Mouse (Mus musculus): ENCODE measurements at regions not wholly inside any gene's neighbourhood (a gene's known extent, or its start where the extent isn't known, plus 50 kb on each side); places are given as distances from the start of the nearest gene placed in this dataset.

DNA sequence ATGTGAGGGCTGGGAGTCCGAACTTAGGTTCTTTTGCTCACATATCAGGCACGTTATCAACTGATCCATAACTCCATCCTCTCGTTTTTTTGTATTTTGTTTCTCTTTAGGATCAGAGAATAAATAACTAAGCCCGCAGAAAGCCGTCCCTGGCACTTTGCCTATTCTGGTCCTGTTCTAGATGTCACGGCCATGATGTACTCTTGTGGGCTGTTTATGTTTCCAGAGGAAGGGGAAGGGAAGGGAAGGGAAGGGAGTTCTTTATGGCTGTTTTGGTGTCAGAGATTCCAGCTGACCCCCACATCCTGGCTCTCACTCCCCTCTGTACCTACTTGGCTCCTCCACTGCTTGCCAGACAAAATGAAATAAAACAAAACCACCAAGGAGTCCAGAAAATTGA, 272.1 kb upstream of the Gadl1 start:
- TF ChIP-seq CTCF (IDR thresholded peaks at IDR 0.05; ENCODE audit: borderline replicate concordance, insufficient read depth, low read length) (no peak), POLR2A (IDR thresholded peaks at IDR 0.05; ENCODE audit: low read depth, low read length) (no peak)

All from embryonic fibroblast, embryonic 13.5 days (primary cell).